Mouse (Mus musculus): ENCODE data around the gene Ceacam1. TPM values are rescaled to one million over a fixed set of nuclear protein-coding genes. Genes with fewer than 3 reads are reported as not detected.

The Ceacam1 gene
- total and polyA plus RNA-seq, 2 experiments from 2014 or later = 0.93 to 1.2 TPM

DNA sequence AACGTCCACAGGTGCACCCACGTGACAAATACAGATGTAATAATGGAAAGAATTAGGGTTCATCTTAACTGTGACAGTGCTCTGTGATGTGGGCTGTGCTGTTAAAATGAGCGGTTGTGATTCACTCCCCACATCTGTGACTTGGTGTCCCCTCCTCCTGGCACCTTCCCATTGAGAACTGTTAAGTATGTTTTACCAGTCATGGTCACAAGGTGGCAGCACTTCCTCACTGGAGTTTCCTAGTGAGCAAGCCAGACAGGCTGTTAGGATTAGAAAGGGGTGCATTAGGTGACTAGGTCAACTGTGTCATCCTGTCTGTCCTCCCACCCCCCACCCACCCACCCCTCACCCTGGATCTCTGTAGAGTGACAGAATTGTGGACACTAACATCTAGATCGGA, 53.0 kb downstream of the Ceacam1 start:
- ATAC-seq (peak; percentile 64), DNase-seq (ENCODE audit: low spot score) (peak; percentile 94)
- no peaks in the 10 kb centered on the region for H3K36me3 ChIP-seq (ENCODE audit: insufficient read depth, low read length)
- TF ChIP-seq CTCF (IDR thresholded peaks at IDR 0.05; ENCODE audit: low read depth) = peak; percentile 88
- H3K4me2 ChIP-seq (ENCODE audit: low read depth, low read length) = no peak overlapping the region
- 38% methylated on average over 4 of the region's 4 CpGs for WGBS
- no peak overlapping the region for H3K4me3 ChIP-seq (ENCODE audit: low read length)
- H3K27me3 ChIP-seq (ENCODE audit: insufficient read depth, low read length) = no peaks in the 10 kb centered on the region
- H3K4me1 ChIP-seq (ENCODE audit: insufficient read depth, low read length) = no peaks in the 10 kb centered on the region
- H3K27ac ChIP-seq = no peak overlapping the region
- no peak overlapping the region for H3K9ac ChIP-seq (replicated peaks; ENCODE audit: low read length)
- H3K9me3 ChIP-seq (ENCODE audit: low read length) = no peaks in the 10 kb centered on the region

- no peak for TF ChIP-seq CTCF (IDR thresholded peaks at IDR 0.05; ENCODE audit: low read depth)
- ATAC-seq (no peak), DNase-seq (ENCODE audit: low spot score) (peak; percentile 10)
- Histone ChIP-seq H3K9ac (replicated peaks; ENCODE audit: low read length) (no peak overlapping the region), H3K36me3 (ENCODE audit: insufficient read depth, low read length) (no peaks in the 10 kb centered on the region), H3K4me3 (ENCODE audit: low read length) (no peak overlapping the region), H3K27me3 (ENCODE audit: insufficient read depth, low read length) (no peaks in the 10 kb centered on the region), H3K4me2 (ENCODE audit: low read depth, low read length) (no peak overlapping the region), H3K4me1 (ENCODE audit: insufficient read depth, low read length) (no peaks in the 10 kb centered on the region), H3K9me3 (ENCODE audit: low read length) (no peaks in the 10 kb centered on the region), H3K27ac (no peak overlapping the region)
- WGBS = 64% methylated on average over 16 of the region's 16 CpGs
Measured at GRCm38 (mm10) chr7:25422286-25422841, 55.0 kb downstream of the Ceacam1 start.

GRCm38 (mm10) chr7:25419943-25420342, 57.5 kb downstream of the Ceacam1 start:
- Histone ChIP-seq H3K4me3 (ENCODE audit: low read length) (no peak overlapping the region), H3K27me3 (ENCODE audit: insufficient read depth, low read length) (no peaks in the 10 kb centered on the region), H3K4me1 (ENCODE audit: insufficient read depth, low read length) (no peaks in the 10 kb centered on the region), H3K9ac (replicated peaks; ENCODE audit: low read length) (no peak overlapping the region), H3K9me3 (ENCODE audit: low read length) (no peaks in the 10 kb centered on the region), H3K4me2 (ENCODE audit: low read depth, low read length) (no peak overlapping the region), H3K27ac (no peak overlapping the region), H3K36me3 (ENCODE audit: insufficient read depth, low read length) (no peaks in the 10 kb centered on the region)
- ATAC-seq (no peak), DNase-seq (ENCODE audit: low spot score) (no peak)
- 86% methylated on average over 4 of the region's 4 CpGs for WGBS
- no peak for TF ChIP-seq CTCF (IDR thresholded peaks at IDR 0.05; ENCODE audit: low read depth)

DNA sequence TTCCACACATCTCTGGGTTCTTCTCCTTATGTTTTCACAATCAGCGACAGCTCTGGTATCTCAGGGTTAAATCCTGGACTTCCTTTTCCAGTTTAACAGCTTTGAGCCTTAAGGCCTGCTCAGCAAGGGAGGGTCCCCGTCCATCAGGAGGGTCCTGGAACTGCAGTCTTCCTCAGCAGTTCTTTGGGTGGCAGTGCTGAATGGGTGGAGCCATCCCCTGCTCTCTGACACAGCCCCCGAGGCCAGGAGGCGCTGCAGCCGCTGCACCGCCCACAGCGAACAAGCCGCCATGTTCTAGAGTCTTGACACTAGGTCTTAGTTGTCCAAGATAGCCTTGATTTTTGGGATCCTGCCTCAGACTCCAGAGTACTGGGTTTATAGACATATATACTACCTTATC, 57.9 kb downstream of the Ceacam1 start:
- no peaks in the 10 kb centered on the region for H3K36me3 ChIP-seq (ENCODE audit: insufficient read depth, low read length)
- ATAC-seq (no peak), DNase-seq (ENCODE audit: low spot score) (no peak)
- no peak overlapping the region for H3K9ac ChIP-seq (replicated peaks; ENCODE audit: low read length)
- H3K27me3 ChIP-seq (ENCODE audit: insufficient read depth, low read length) = no peaks in the 10 kb centered on the region
- no peaks in the 10 kb centered on the region for H3K9me3 ChIP-seq (ENCODE audit: low read length)
- TF ChIP-seq CTCF (IDR thresholded peaks at IDR 0.05; ENCODE audit: low read depth) = no peak
- H3K27ac ChIP-seq = no peak overlapping the region
- no peaks in the 10 kb centered on the region for H3K4me1 ChIP-seq (ENCODE audit: insufficient read depth, low read length)
- WGBS = 87% methylated on average over 8 of the region's 8 CpGs
- H3K4me2 ChIP-seq (ENCODE audit: low read depth, low read length) = no peak overlapping the region
- H3K4me3 ChIP-seq (ENCODE audit: low read length) = no peak overlapping the region

DNA sequence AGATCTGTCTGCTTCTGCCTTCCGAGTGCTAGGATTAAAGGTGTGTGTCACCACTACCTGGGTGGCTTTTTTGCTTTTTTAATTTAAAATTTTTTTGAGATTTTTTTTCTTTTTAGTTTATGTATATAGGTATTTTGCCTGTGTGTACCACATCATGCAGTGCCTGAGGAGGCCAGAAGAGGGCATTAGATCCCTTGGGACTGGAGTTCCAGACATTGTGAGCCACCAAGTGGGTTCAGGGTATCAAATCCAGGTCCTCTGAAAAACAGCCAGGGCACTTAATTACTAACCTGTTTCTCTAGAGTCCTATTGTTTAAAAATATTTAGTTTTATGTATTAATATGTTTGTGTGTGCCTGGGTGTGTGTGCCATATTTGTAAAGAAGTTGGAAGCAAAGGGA, 59.8 kb downstream of the Ceacam1 start:
- Histone ChIP-seq H3K4me2 (ENCODE audit: low read depth, low read length) (no peak overlapping the region), H3K4me1 (ENCODE audit: insufficient read depth, low read length) (no peaks in the 10 kb centered on the region)
- peak; percentile 33 for DNase-seq (ENCODE audit: low spot score)

DNA sequence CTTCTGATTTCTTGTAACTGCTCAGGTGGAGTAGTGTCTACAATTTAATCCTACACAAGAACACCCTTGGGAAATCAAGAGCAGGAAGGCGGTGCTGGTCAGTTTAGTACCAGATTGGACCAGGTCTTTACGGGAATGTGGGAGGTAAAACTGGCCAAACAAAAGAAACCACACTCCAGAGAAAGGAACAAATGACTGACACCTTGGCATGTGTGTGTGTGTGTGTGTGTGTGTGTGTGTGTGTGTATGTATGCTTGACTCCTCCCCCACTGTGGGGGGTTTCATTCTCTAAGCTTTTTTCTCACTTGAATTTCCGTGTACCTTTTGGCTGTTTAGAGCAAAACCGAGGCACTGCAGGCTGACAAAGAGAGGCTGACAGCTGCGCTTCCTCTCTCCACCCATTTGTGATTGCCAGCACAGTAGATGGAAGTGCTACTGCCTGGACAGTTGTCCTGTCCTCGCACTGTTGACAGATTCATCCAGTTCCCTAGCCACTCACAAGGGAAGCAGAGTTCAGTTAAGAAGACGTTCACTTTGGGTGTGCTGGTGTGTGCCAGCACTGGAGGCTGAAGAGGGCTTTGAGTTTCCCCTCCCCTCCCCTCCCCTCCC, 64.5 kb downstream of the Ceacam1 start, which contains the start of gene Cxcl17:
TSS of gene Cxcl17 (minus strand) at position 54 of the 609 bp plus-strand sequence.
- H3K27me3 ChIP-seq (ENCODE audit: insufficient read depth, low read length) = no peaks in the 10 kb centered on the region
- 44% methylated on average over 7 of the region's 7 CpGs for WGBS

More for the DNA sequence above, 59.8 kb downstream of the Ceacam1 start:
- Histone ChIP-seq H3K9me3 (ENCODE audit: low read length) (no peaks in the 10 kb centered on the region), H3K27me3 (ENCODE audit: insufficient read depth, low read length) (no peaks in the 10 kb centered on the region), H3K27ac (no peak overlapping the region), H3K9ac (replicated peaks; ENCODE audit: low read length) (no peak overlapping the region), H3K36me3 (ENCODE audit: insufficient read depth, low read length) (no peaks in the 10 kb centered on the region), H3K4me3 (ENCODE audit: low read length) (no peak overlapping the region)
- WGBS = 79% methylated on average over 1 of the region's 1 CpGs
- ATAC-seq = no peak
- TF ChIP-seq CTCF (IDR thresholded peaks at IDR 0.05; ENCODE audit: low read depth) = peak; percentile 67

DNA sequence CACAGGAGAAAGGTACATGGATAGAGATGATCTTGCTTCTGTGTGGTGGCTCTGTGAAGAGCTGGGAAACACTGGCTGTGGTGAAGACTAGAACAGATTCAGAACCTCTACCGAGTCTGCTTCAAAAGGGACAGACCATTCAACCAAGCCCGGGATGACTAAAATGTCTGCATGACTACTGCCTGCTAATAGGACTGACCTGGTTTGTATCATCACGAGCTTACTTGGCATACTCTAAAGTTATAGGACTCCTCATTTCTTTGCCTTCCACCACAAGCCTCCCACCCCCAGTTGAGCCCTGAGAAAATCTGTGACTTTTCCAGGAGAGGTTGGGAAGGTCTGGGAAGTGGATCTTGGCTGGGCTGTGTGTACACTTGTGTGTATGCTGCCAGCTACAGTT, 65.5 kb downstream of the Ceacam1 start:
- WGBS = 84% methylated on average over 3 of the region's 3 CpGs
- DNase-seq (ENCODE audit: low spot score) (no peak), ATAC-seq (no peak)
- H3K36me3 ChIP-seq (ENCODE audit: insufficient read depth, low read length) = no peaks in the 10 kb centered on the region
- TF ChIP-seq CTCF (IDR thresholded peaks at IDR 0.05; ENCODE audit: low read depth) = no peak
- H3K4me3 ChIP-seq (ENCODE audit: low read length) = no peak overlapping the region
- H3K27ac ChIP-seq = no peak overlapping the region
- no peaks in the 10 kb centered on the region for H3K4me1 ChIP-seq (ENCODE audit: insufficient read depth, low read length)
- H3K4me2 ChIP-seq (ENCODE audit: low read depth, low read length) = no peak overlapping the region
- no peak overlapping the region for H3K9ac ChIP-seq (replicated peaks; ENCODE audit: low read length)
- H3K9me3 ChIP-seq (ENCODE audit: low read length) = no peaks in the 10 kb centered on the region
- H3K27me3 ChIP-seq (ENCODE audit: insufficient read depth, low read length) = no peaks in the 10 kb centered on the region

More for the DNA sequence above, 64.5 kb downstream of the Ceacam1 start, which contains the start of gene Cxcl17:
- Histone ChIP-seq H3K36me3 (ENCODE audit: insufficient read depth, low read length) (no peaks in the 10 kb centered on the region), H3K9me3 (ENCODE audit: low read length) (no peaks in the 10 kb centered on the region), H3K4me2 (ENCODE audit: low read depth, low read length) (no peak within 1 kb of the TSS), H3K9ac (replicated peaks; ENCODE audit: low read length) (no peak within 1 kb of the TSS), H3K4me1 (ENCODE audit: insufficient read depth, low read length) (no peaks in the 10 kb centered on the region), H3K4me3 (ENCODE audit: low read length) (no peak within 1 kb of the TSS), H3K27ac (no peak within 1 kb of the TSS)
- DNase-seq (ENCODE audit: low spot score) (no peak), ATAC-seq (no peak)
- no peak for TF ChIP-seq CTCF (IDR thresholded peaks at IDR 0.05; ENCODE audit: low read depth)

Other genes starting within 250 kb of the Ceacam1 start
- 151 and 160 TPM in 2 replicates for gene Gsk3a, start 239.8 kb downstream of the Ceacam1 start, total RNA-seq (2014; rRNA removed)
- 17.5 and 19.8 TPM in 2 replicates for gene Gsk3a, start 239.8 kb downstream of the Ceacam1 start, polyA plus RNA-seq (2015; fragmentation: Nextera tagmentation; extraction: Ambion mirVana)
- 19.0 and 20.8 TPM in 2 replicates for gene Erf, start 226.8 kb downstream of the Ceacam1 start, total RNA-seq (2014; rRNA removed)
- 3.0 and 3.7 TPM in 2 replicates for gene Erf, start 226.8 kb downstream of the Ceacam1 start, polyA plus RNA-seq (2015; fragmentation: Nextera tagmentation; extraction: Ambion mirVana)
- 153 and 155 TPM in 2 replicates for gene Cic, start 209.9 kb downstream of the Ceacam1 start, total RNA-seq (2014; rRNA removed)
- gene Cic, start 209.9 kb downstream of the Ceacam1 start, polyA plus RNA-seq (2015; fragmentation: Nextera tagmentation; extraction: Ambion mirVana) = 28.2 and 30.6 TPM in 2 replicates
- gene Pafah1b3, start 179.6 kb downstream of the Ceacam1 start, total RNA-seq (2014; rRNA removed) = 534 and 592 TPM in 2 replicates
- 469 and 484 TPM in 2 replicates for gene Pafah1b3, start 179.6 kb downstream of the Ceacam1 start, polyA plus RNA-seq (2015; fragmentation: Nextera tagmentation; extraction: Ambion mirVana)
- gene Prr19, start 176.2 kb downstream of the Ceacam1 start, total RNA-seq (2014; rRNA removed) = 0.93 and 1.4 TPM in 2 replicates
- gene Prr19, start 176.2 kb downstream of the Ceacam1 start, polyA plus RNA-seq (2015; fragmentation: Nextera tagmentation; extraction: Ambion mirVana) = 3.1 and 3.6 TPM in 2 replicates
- gene Tmem145, start 171.5 kb downstream of the Ceacam1 start, total RNA-seq (2014; rRNA removed) = 56.6 and 88.3 TPM in 2 replicates
- 104 and 106 TPM in 2 replicates for gene Tmem145, start 171.5 kb downstream of the Ceacam1 start, polyA plus RNA-seq (2015; fragmentation: Nextera tagmentation; extraction: Ambion mirVana)
- gene Megf8, start 160.4 kb downstream of the Ceacam1 start, total RNA-seq (2014; rRNA removed) = 104 and 105 TPM in 2 replicates
- 14.8 and 15.4 TPM in 2 replicates for gene Megf8, start 160.4 kb downstream of the Ceacam1 start, polyA plus RNA-seq (2015; fragmentation: Nextera tagmentation; extraction: Ambion mirVana)
- not detected in 2 replicates for gene Cnfn, start 107.9 kb downstream of the Ceacam1 start, total RNA-seq (2014; rRNA removed)
- gene Cnfn, start 107.9 kb downstream of the Ceacam1 start, polyA plus RNA-seq (2015; fragmentation: Nextera tagmentation; extraction: Ambion mirVana) = 0.30 and 0.89 TPM in 2 replicates
- 9.6 and 18.7 TPM in 2 replicates for gene Lipe, start 78.9 kb downstream of the Ceacam1 start, total RNA-seq (2014; rRNA removed)
- 7.8 and 9.1 TPM in 2 replicates for gene Lipe, start 78.9 kb downstream of the Ceacam1 start, polyA plus RNA-seq (2015; fragmentation: Nextera tagmentation; extraction: Ambion mirVana)
- not detected in 2 replicates for gene Cxcl17, start 64.7 kb downstream of the Ceacam1 start, total RNA-seq (2014; rRNA removed)
- 0.66 and 0.82 TPM in 2 replicates for gene Cxcl17, start 64.7 kb downstream of the Ceacam1 start, polyA plus RNA-seq (2015; fragmentation: Nextera tagmentation; extraction: Ambion mirVana)
- gene Ceacam2, start 62.3 kb upstream of the Ceacam1 start, total RNA-seq (2014; rRNA removed) = not detected in 2 replicates
- not detected in 2 replicates for gene Ceacam2, start 62.3 kb upstream of the Ceacam1 start, polyA plus RNA-seq (2015; fragmentation: Nextera tagmentation; extraction: Ambion mirVana)
- gene Erich4, start 138.3 kb upstream of the Ceacam1 start, total RNA-seq (2014; rRNA removed) = not detected in 2 replicates
- gene Erich4, start 138.3 kb upstream of the Ceacam1 start, polyA plus RNA-seq (2015; fragmentation: Nextera tagmentation; extraction: Ambion mirVana) = not detected in 2 replicates
- gene Dmac2, start 141.8 kb upstream of the Ceacam1 start, total RNA-seq (2014; rRNA removed) = 50.5 and 54.8 TPM in 2 replicates
- 46.7 and 48.7 TPM in 2 replicates for gene Dmac2, start 141.8 kb upstream of the Ceacam1 start, polyA plus RNA-seq (2015; fragmentation: Nextera tagmentation; extraction: Ambion mirVana)
- 0.14 and 1.2 TPM in 2 replicates for gene B3gnt8, start 149.1 kb upstream of the Ceacam1 start, total RNA-seq (2014; rRNA removed)
- 1.1 and 1.3 TPM in 2 replicates for gene B3gnt8, start 149.1 kb upstream of the Ceacam1 start, polyA plus RNA-seq (2015; fragmentation: Nextera tagmentation; extraction: Ambion mirVana)
- gene Bckdha, start 181.4 kb upstream of the Ceacam1 start, total RNA-seq (2014; rRNA removed) = 88.5 and 96.0 TPM in 2 replicates
- gene Bckdha, start 181.4 kb upstream of the Ceacam1 start, polyA plus RNA-seq (2015; fragmentation: Nextera tagmentation; extraction: Ambion mirVana) = 56.1 and 60.4 TPM in 2 replicates
- 27.9 and 33.9 TPM in 2 replicates for gene Exosc5, start 181.6 kb upstream of the Ceacam1 start, total RNA-seq (2014; rRNA removed)
- gene Exosc5, start 181.6 kb upstream of the Ceacam1 start, polyA plus RNA-seq (2015; fragmentation: Nextera tagmentation; extraction: Ambion mirVana) = 36.5 and 39.2 TPM in 2 replicates
- gene Tmem91, start 197.6 kb upstream of the Ceacam1 start, total RNA-seq (2014; rRNA removed) = 62.1 and 115 TPM in 2 replicates
- 182 and 185 TPM in 2 replicates for gene Tmem91, start 197.6 kb upstream of the Ceacam1 start, polyA plus RNA-seq (2015; fragmentation: Nextera tagmentation; extraction: Ambion mirVana)
- gene B9d2, start 203.2 kb upstream of the Ceacam1 start, total RNA-seq (2014; rRNA removed) = 29.5 and 51.3 TPM in 2 replicates
- gene B9d2, start 203.2 kb upstream of the Ceacam1 start, polyA plus RNA-seq (2015; fragmentation: Nextera tagmentation; extraction: Ambion mirVana) = 50.8 and 55.6 TPM in 2 replicates
- gene Tgfb1, start 209.4 kb upstream of the Ceacam1 start, total RNA-seq (2014; rRNA removed) = 2.3 and 2.4 TPM in 2 replicates
- gene Tgfb1, start 209.4 kb upstream of the Ceacam1 start, polyA plus RNA-seq (2015; fragmentation: Nextera tagmentation; extraction: Ambion mirVana) = 0.76 and 0.98 TPM in 2 replicates
- 41.2 and 43.1 TPM in 2 replicates for gene Ccdc97, start 241.5 kb upstream of the Ceacam1 start, total RNA-seq (2014; rRNA removed)
- gene Ccdc97, start 241.5 kb upstream of the Ceacam1 start, polyA plus RNA-seq (2015; fragmentation: Nextera tagmentation; extraction: Ambion mirVana) = 23.1 and 26.6 TPM in 2 replicates